Mouse (Mus musculus) heart, adult 8-10 months (tissue): Measurements from ENCODE around the gene Fat2. TPM values are rescaled to one million over a fixed set of nuclear protein-coding genes. Genes with fewer than 3 reads are reported as not detected.

Source experiments
- DNase-seq: peaks from one replicate; pipeline ENCODE4 v3.0.0; 2022; ENCODE audit warnings: low spot score
- total RNA-seq, 4 experiments: library from RNA; stranded (reverse); gene quantifications; 2 replicates each; pipeline ENCODE4 v1.2.4; 2022

Gene Fat2
- total RNA-seq, 4 experiments from 2014 or later = 0.08 to 0.20 (median 0.11) TPM

- no peak for DNase-seq
Measured at GRCm38 (mm10) chr11:55329868-55330772, 6.2 kb downstream of the Fat2 start.

- DNase-seq = no peak
Measured at GRCm38 (mm10) chr11:55327558-55328409, 8.6 kb downstream of the Fat2 start.

GRCm38 (mm10) chr11:55327111-55327510 is 9.3 kb downstream of the Fat2 start:
- DNase-seq = no peak

- no peak for DNase-seq
Measured at GRCm38 (mm10) chr11:55326211-55326610, 10.2 kb downstream of the Fat2 start.

GRCm38 (mm10) chr11:55323854-55324253 is 12.5 kb downstream of the Fat2 start:
- peak; percentile 1 for DNase-seq

GRCm38 (mm10) chr11:55320990-55321389 is 15.4 kb downstream of the Fat2 start:
- DNase-seq = no peak

- DNase-seq = no peak
Measured at GRCm38 (mm10) chr11:55315966-55316365, 20.4 kb downstream of the Fat2 start.

GRCm38 (mm10) chr11:55314704-55315047 is 21.7 kb downstream of the Fat2 start:
- no peak for DNase-seq

GRCm38 (mm10) chr11:55313768-55314703 is 22.3 kb downstream of the Fat2 start:
- no peak for DNase-seq

- no peak for DNase-seq
Measured at GRCm38 (mm10) chr11:55302350-55302749, 34.0 kb downstream of the Fat2 start.

- no peak for DNase-seq
Measured at GRCm38 (mm10) chr11:55293179-55293578, 43.2 kb downstream of the Fat2 start.

- DNase-seq = no peak
Measured at GRCm38 (mm10) chr11:55291901-55292300, 44.5 kb downstream of the Fat2 start.

- DNase-seq = no peak
Measured at GRCm38 (mm10) chr11:55289851-55290391, 46.4 kb downstream of the Fat2 start.

GRCm38 (mm10) chr11:55274756-55275155 is 61.6 kb downstream of the Fat2 start:
- DNase-seq = no peak

GRCm38 (mm10) chr11:55268580-55268979 is 67.8 kb downstream of the Fat2 start:
- no peak for DNase-seq

GRCm38 (mm10) chr11:55265647-55266046 is 70.7 kb downstream of the Fat2 start:
- DNase-seq = peak; percentile 7

- no peak for DNase-seq
Measured at GRCm38 (mm10) chr11:55264318-55264717, 72.0 kb downstream of the Fat2 start.

GRCm38 (mm10) chr11:55262000-55262399 is 74.4 kb downstream of the Fat2 start:
- DNase-seq = peak; percentile 59

GRCm38 (mm10) chr11:55261105-55261504 is 75.3 kb downstream of the Fat2 start:
- no peak for DNase-seq

GRCm38 (mm10) chr11:55253391-55253790 is 83.0 kb downstream of the Fat2 start:
- no peak for DNase-seq

- no peak for DNase-seq
Measured at GRCm38 (mm10) chr11:55250527-55250926, 85.8 kb downstream of the Fat2 start.
